Mouse (Mus musculus): ENCODE measurements around the gene Tnpo2. TPM values are rescaled to one million over a fixed set of nuclear protein-coding genes. Genes with fewer than 3 reads are reported as not detected.
A peak's percentile ranks its signal among the peaks of the same experiment; 100 is the strongest.

Gene Tnpo2
- polyA plus RNA-seq, 1 experiment from 2014 or later: 31.0 TPM

GRCm38 (mm10) chr8:85023846-85024245 is 12.9 kb upstream of the Tnpo2 start:
- Histone ChIP-seq H3K9ac (ENCODE audit: low read length) (no peak overlapping the region), H3K9me3 (replicated peaks; ENCODE audit: control insufficient read depth, low read length) (no peaks in the 10 kb centered on the region), H3K27ac (ENCODE audit: low read length) (no peak overlapping the region), H3K4me3 (replicated peaks; ENCODE audit: low read length) (peak overlapping the region; percentile 95), H3K27me3 (ENCODE audit: control insufficient read depth, insufficient read depth, low read length) (no peaks in the 10 kb centered on the region), H3K4me2 (ENCODE audit: low read depth, low read length) (peak overlapping the region; percentile 99; the same call in 1 of the 2 replicates), H3K36me3 (ENCODE audit: control insufficient read depth, insufficient read depth, low read length) (peaks cover 21% of the 10 kb centered on the region), H3K4me1 (ENCODE audit: control insufficient read depth, insufficient read depth, low read length) (peaks cover 29% of the 10 kb centered on the region)
- 90% methylated on average over 3 of the region's 3 CpGs for WGBS
- ATAC-seq (ENCODE audit: insufficient read depth, low FRiP score): no peak

GRCm38 (mm10) chr8:85025098-85025932 is 11.4 kb upstream of the Tnpo2 start, which contains the start of gene Asna1:
TSS of gene Asna1 (minus strand) at chr8:85025281.
- Histone ChIP-seq H3K27ac (ENCODE audit: low read length) (peak within 1 kb of the TSS; percentile 93), H3K9me3 (replicated peaks; ENCODE audit: control insufficient read depth, low read length) (no peaks in the 10 kb centered on the region), H3K9ac (ENCODE audit: low read length) (peak within 1 kb of the TSS; percentile 86), H3K36me3 (ENCODE audit: control insufficient read depth, insufficient read depth, low read length) (peaks cover 18% of the 10 kb centered on the region), H3K4me2 (ENCODE audit: low read depth, low read length) (peak within 1 kb of the TSS; percentile 99), H3K4me1 (ENCODE audit: control insufficient read depth, insufficient read depth, low read length) (peaks cover 34% of the 10 kb centered on the region), H3K4me3 (replicated peaks; ENCODE audit: low read length) (peak within 1 kb of the TSS; percentile 95), H3K27me3 (ENCODE audit: control insufficient read depth, insufficient read depth, low read length) (no peaks in the 10 kb centered on the region)
- WGBS: 4% methylated on average over 30 of the region's 30 CpGs
- peak; percentile 91 for ATAC-seq (ENCODE audit: insufficient read depth, low FRiP score)

DNA sequence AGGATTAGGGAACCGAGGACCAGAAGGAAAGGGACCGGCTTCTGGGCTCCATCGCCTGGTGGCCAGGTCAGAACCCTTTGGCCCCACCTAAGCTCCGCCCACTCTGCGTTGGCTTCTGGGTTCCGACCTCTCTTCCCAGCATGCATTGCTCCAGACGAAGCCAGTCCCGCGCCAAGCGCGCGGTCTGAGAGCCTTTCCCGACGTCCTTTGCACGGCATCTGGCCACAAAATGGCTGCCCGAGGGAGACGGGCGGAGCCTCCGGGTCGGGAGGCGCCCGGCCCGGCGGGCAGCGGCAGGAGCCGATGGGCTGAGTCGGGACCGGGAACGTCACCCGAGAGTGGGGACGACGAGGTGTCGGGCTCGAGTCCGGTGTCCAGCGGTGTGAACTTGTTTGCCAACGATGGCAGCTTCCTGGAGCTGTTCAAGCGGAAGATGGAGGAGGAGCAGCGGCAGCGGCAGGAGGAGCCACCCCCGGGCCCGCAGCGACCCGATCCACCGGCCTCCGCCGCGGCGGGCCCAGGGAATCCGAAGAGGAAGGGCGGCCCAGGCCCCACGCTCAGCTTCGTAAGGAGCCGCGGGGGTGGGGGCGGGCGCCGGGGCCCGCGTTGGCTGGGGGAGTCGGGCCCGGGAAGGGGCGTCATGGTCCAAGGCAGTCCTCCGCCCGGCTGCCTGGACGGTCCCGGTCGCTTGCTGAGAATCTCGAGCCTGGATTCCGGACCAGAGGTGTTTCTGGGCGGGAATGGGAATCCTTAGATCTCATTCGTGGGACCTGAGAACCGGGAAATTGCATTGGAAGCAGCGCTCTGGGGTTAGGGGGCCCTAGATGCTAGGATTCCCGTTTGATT is 9.8 kb upstream of the Tnpo2 start, which contains the start of gene Trir:
TSS of gene Trir (plus strand) at position 154 of the 846 bp plus-strand sequence.
- Histone ChIP-seq H3K4me2 (ENCODE audit: low read depth, low read length) (peak within 1 kb of the TSS; percentile 99), H3K9ac (ENCODE audit: low read length) (peak within 1 kb of the TSS; percentile 100), H3K4me3 (replicated peaks; ENCODE audit: low read length) (peak within 1 kb of the TSS; percentile 100), H3K4me1 (ENCODE audit: control insufficient read depth, insufficient read depth, low read length) (peaks cover 34% of the 10 kb centered on the region), H3K9me3 (replicated peaks; ENCODE audit: control insufficient read depth, low read length) (no peaks in the 10 kb centered on the region), H3K36me3 (ENCODE audit: control insufficient read depth, insufficient read depth, low read length) (peaks cover 11% of the 10 kb centered on the region), H3K27me3 (ENCODE audit: control insufficient read depth, insufficient read depth, low read length) (no peaks in the 10 kb centered on the region), H3K27ac (ENCODE audit: low read length) (peak within 1 kb of the TSS; percentile 93)
- under 1% methylated on average over 73 of the region's 75 CpGs for whole genome bisulfite sequencing
- peak; percentile 88 for ATAC-seq (ENCODE audit: insufficient read depth, low FRiP score)

DNA sequence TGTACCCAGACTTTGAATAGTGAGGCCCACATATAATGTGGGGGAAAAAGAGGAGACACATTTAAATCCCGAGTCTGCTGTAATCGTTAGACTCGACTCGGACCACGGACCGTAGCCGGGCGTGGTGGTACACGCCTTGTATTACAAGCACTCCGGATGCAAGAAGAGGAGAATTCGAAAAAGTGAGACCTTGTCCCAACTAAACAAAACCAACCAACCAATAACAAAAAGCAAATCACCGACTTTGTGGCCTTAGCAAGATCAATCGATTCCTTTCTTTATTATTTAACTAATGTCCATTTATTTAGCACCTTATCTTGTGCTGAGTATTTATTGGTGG is 9.2 kb upstream of the Tnpo2 start:
- WGBS: 1% methylated on average over 13 of the region's 13 CpGs
- no peak for ATAC-seq (ENCODE audit: insufficient read depth, low FRiP score)

GRCm38 (mm10) chr8:85027922-85028321 is 8.8 kb upstream of the Tnpo2 start:
- 7% methylated on average over 2 of the region's 2 CpGs for WGBS
- Histone ChIP-seq H3K9me3 (replicated peaks; ENCODE audit: control insufficient read depth, low read length) (no peaks in the 10 kb centered on the region), H3K4me2 (ENCODE audit: low read depth, low read length) (peak overlapping the region; percentile 99), H3K9ac (ENCODE audit: low read length) (peak overlapping the region; percentile 100), H3K36me3 (ENCODE audit: control insufficient read depth, insufficient read depth, low read length) (peaks cover 11% of the 10 kb centered on the region; the same call in 1 of the 2 replicates), H3K27ac (ENCODE audit: low read length) (no peak overlapping the region), H3K4me1 (ENCODE audit: control insufficient read depth, insufficient read depth, low read length) (peaks cover 34% of the 10 kb centered on the region), H3K4me3 (replicated peaks; ENCODE audit: low read length) (peak overlapping the region; percentile 100), H3K27me3 (ENCODE audit: control insufficient read depth, insufficient read depth, low read length) (no peaks in the 10 kb centered on the region)
- no peak for ATAC-seq (ENCODE audit: insufficient read depth, low FRiP score)

More for the DNA sequence above, 9.2 kb upstream of the Tnpo2 start:
- Histone ChIP-seq H3K9me3 (replicated peaks; ENCODE audit: control insufficient read depth, low read length) (no peaks in the 10 kb centered on the region), H3K9ac (ENCODE audit: low read length) (peak overlapping the region; percentile 100), H3K4me3 (replicated peaks; ENCODE audit: low read length) (peak overlapping the region; percentile 100), H3K4me2 (ENCODE audit: low read depth, low read length) (peak overlapping the region; percentile 99), H3K4me1 (ENCODE audit: control insufficient read depth, insufficient read depth, low read length) (peaks cover 34% of the 10 kb centered on the region), H3K36me3 (ENCODE audit: control insufficient read depth, insufficient read depth, low read length) (peaks cover 11% of the 10 kb centered on the region; the same call in 1 of the 2 replicates), H3K27me3 (ENCODE audit: control insufficient read depth, insufficient read depth, low read length) (no peaks in the 10 kb centered on the region), H3K27ac (ENCODE audit: low read length) (peak overlapping the region; percentile 93)

DNA sequence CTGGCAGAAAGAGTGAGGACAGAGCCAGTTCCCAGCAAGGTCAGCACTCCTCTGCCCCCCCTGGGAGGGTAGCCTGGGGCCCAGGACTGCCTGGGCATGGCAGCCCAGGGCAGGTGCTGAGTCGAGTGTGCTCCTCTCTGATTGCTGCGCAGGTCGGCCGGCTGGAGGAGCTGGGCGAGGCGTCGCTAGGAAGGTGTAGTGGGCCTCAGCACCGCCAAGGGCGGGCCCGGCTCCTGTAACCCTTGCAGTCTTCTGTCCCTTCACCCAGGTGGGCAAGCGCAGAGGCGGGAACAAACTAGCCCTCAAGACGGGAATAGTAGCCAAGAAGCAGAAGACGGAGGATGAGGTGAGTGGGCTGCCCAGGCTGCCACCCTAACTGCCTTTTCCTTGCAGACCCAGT is 7.4 kb upstream of the Tnpo2 start:
- WGBS: 80% methylated on average over 14 of the region's 14 CpGs

DNA sequence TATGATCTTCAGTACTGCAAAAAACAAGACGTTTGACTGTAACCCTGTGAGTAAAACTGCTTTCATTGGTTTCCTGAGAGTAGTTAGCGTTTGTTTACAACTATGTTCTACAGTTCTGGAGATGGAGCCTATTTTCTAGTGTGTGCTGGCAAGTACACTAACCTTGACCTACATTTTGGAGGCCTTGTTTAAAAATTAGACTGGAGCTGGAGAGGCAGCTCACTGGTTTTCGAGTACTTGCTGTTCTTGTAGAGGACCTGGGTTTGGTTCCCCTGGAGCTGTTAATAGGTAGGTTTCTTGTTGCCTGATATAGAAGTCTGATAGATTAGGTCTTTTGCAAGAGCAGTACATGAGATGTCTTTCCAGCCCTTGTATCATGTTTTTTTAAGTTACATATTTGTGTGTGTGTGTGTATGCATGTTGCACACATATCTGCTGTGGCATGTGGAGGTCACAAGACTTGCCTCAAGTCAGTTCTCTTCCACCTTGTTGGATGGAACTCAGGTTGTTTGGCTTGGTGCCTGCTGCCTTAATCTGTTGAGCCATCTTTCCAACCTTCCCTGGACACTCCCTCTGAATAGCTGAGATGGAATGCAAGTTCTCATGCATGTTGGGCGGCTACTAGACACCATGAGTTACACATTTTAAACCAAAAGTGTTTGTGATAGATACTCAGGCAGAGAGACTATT is 3.9 kb upstream of the Tnpo2 start:
- no peaks in the 10 kb centered on the region for H3K36me3 ChIP-seq (ENCODE audit: control insufficient read depth, insufficient read depth, low read length)
- WGBS: 77% methylated on average over 4 of the region's 4 CpGs
- no peak overlapping the region for H3K4me2 ChIP-seq (ENCODE audit: low read depth, low read length)
- ATAC-seq (ENCODE audit: insufficient read depth, low FRiP score): no peak
- no peaks in the 10 kb centered on the region for H3K9me3 ChIP-seq (replicated peaks; ENCODE audit: control insufficient read depth, low read length)
- H3K27me3 ChIP-seq (ENCODE audit: control insufficient read depth, insufficient read depth, low read length): no peaks in the 10 kb centered on the region
- H3K27ac ChIP-seq (ENCODE audit: low read length): no peak overlapping the region
- no peak overlapping the region for H3K4me3 ChIP-seq (replicated peaks; ENCODE audit: low read length)
- H3K4me1 ChIP-seq (ENCODE audit: control insufficient read depth, insufficient read depth, low read length): peaks cover 27% of the 10 kb centered on the region
- no peak overlapping the region for H3K9ac ChIP-seq (ENCODE audit: low read length)

More for the DNA sequence above, 7.4 kb upstream of the Tnpo2 start:
- ATAC-seq (ENCODE audit: insufficient read depth, low FRiP score): no peak
- Histone ChIP-seq H3K4me2 (ENCODE audit: low read depth, low read length) (peak overlapping the region; percentile 99; the same call in 1 of the 2 replicates), H3K4me1 (ENCODE audit: control insufficient read depth, insufficient read depth, low read length) (peaks cover 33% of the 10 kb centered on the region), H3K27me3 (ENCODE audit: control insufficient read depth, insufficient read depth, low read length) (no peaks in the 10 kb centered on the region), H3K4me3 (replicated peaks; ENCODE audit: low read length) (no peak overlapping the region), H3K9ac (ENCODE audit: low read length) (peak overlapping the region; percentile 100), H3K36me3 (ENCODE audit: control insufficient read depth, insufficient read depth, low read length) (no peaks in the 10 kb centered on the region), H3K9me3 (replicated peaks; ENCODE audit: control insufficient read depth, low read length) (no peaks in the 10 kb centered on the region), H3K27ac (ENCODE audit: low read length) (no peak overlapping the region)

DNA sequence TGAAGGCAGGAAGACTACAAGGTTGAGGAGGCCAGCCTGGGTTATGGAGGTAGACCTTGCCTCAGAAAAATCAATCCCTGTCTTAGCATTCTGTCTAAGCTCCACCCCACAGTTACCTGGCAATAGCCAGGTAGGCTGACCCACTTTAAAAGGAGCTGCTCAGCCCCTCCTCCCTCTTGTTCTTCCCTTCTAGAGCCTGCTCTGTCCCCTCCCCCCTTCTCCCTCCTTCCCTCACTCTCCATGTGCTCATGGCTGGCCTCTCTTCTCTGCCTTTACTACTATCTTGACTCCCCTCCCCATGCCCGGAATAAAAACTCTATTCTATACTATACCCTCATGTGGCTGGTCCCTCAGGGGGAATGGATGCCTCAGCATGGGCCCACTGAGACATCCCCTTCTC is 2.8 kb upstream of the Tnpo2 start:
- peaks cover 20% of the 10 kb centered on the region for H3K4me1 ChIP-seq (ENCODE audit: control insufficient read depth, insufficient read depth, low read length)
- H3K9me3 ChIP-seq (replicated peaks; ENCODE audit: control insufficient read depth, low read length): no peaks in the 10 kb centered on the region
- H3K4me2 ChIP-seq (ENCODE audit: low read depth, low read length): no peak overlapping the region
- no peaks in the 10 kb centered on the region for H3K36me3 ChIP-seq (ENCODE audit: control insufficient read depth, insufficient read depth, low read length)
- 0 out of 2 replicates have a peak overlapping the region, but pooled peaks have one; percentile 14 for H3K27ac ChIP-seq (ENCODE audit: low read length)
- H3K9ac ChIP-seq (ENCODE audit: low read length): no peak overlapping the region
- ATAC-seq (ENCODE audit: insufficient read depth, low FRiP score): no peak
- H3K27me3 ChIP-seq (ENCODE audit: control insufficient read depth, insufficient read depth, low read length): no peaks in the 10 kb centered on the region
- H3K4me3 ChIP-seq (replicated peaks; ENCODE audit: low read length): no peak overlapping the region
- WGBS: 71% methylated on average over 1 of the region's 1 CpGs
